Mouse (Mus musculus): Measurements from ENCODE around the gene Ttll4.

DNA sequence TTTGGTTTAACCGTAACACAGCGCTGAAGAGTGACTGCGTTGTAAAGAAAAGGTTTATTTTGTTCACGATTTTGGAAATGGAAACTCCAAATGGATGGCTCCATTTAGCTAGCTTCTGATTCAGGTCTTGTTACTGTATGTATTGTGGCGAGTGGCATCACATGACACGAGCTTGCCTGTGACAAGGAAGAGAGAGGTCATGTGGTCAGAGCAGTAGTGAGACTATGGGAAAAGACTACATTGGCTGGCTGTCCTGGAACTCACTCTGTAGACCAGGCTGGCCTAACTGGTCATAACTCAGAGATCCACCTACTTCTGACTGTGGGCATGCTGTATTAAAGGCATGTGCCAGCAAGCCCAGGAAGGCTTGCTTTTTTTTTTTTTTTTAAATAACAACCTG lies 54.3 kb downstream of the Ttll4 start:
- TF ChIP-seq GATA1 (IDR thresholded peaks at IDR 0.05; ENCODE audit: borderline replicate concordance, low read length) (no peak), FLI1 (IDR thresholded peaks at IDR 0.05; ENCODE audit: low read length) (no peak)
